Mouse (Mus musculus): ENCODE data around the gene Pcdh9.

The Pcdh9 gene

DNA sequence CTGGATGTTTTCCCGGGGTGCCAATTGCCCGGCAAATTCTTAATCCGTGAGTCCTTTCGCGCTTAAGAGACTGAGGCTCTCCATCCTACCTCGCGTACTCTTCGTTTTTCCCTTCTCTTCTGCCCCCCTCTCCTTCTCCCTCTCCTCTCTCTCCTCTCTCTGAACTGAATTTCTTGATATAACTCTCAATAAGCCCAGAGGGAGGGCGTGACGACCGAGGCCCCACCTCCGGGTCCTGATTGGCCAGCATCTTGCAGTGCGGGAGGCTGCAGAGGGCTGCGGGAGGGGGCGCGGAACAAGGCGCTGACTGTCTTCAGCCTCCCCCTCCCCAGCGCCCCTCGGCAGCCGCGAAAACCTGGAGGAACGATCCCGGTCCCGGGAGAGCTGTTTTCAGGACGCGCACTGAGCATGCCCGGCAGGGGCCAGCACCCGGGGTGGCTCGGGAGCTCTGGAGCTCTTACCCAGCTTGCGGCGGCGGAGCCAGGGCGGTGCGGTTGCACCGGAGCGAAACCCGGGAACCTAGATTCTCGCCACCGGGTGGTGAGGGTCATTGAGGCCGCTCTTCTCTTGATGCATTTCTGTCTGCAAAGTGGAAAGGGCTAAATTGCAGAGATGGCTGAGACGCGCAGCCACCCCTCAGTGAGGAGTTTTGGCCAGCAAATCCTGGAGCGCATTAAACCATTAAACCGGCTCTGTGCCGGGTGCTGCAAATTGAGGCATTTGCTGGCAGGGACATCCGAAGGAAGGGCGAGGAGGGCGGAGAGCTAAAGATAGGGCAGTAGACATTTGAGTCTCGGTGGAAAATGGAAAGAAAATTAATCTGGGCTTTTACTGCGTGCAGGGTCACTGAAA lies at the start of gene Pcdh9:
Pcdh9 (minus strand) TSS at position 161 of the 852 bp plus-strand sequence.
- DNase-seq, result peak; percentile 95

DNA sequence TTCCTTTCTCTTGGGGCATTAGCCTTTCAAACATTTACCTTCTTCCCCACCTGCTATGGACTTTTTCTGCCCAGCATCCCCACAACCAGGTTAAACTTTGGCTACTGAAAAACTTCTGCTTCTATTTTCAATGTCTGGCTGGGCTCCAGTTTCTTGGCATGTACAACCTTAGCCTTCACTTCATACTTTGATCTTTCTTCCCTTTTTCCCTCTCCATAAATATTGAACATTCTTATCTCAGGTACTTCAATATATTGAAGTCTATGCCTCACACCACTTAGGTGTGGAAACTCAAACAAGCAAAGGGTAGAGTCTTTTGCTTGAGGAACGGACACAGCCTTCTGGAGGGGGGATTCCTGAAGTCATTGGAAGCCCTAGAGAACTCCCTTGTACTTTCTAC lies 16.4 kb upstream of the Pcdh9 start:
- no peak for DNase-seq

DNA sequence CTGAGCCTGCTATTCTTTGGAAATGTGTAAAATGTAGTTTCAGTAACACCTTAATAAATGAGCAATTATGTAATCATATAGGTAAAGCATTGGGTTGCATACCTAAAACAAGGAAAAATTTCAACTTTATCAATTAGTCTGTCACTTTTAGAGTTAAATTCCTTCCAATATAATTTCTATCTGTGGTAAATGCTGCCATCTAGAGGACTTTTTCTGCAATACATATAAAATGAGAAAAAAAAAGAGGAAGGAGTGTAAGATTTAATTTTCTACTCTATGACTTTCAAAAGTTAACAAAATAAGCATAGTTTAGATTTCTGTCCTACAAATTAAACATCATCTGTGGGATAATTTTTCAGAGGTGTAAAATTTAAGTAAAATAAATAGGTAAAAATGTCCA lies 8.1 kb upstream of the Pcdh9 start:
- DNase-seq, result no peak

DNA sequence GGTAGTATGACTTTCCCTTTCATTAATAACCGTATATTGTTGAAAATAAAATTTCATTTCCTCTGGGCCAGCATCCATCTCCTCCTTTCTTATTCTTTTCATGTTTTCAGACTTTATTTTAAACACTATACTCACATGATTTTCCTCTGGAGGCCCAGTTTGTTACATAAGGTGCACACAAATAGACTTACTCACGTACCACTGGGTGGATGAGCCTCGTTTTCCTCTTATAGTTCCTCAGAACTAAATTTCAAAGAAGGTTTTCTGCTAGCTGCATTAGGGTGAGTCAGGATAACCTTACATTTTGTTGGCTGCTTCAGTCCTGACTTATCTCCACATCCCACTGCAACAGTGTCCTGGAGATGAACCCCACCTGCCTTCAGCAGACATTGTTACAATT lies 4.7 kb upstream of the Pcdh9 start:
- no peak for DNase-seq

DNA sequence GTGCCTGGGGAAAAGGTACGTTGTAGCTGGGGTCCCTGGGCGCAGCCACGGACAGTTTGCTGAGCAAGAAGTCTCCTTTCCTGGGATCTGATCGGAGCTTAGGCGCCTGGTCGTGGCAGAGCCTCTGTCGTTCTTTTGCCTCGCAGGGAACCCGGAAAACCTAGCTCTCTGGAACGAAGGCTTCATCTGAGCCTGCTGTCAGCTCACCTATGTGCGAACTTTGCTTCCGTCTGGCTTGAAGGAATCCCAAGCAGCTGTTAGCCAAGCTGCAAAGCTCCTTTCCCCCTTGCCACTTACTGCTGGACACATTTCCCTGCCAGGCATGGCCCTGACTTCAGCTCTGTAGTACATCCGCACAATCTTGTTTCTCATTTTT lies 880 bp upstream of the Pcdh9 start:
- no peak for DNase-seq

DNA sequence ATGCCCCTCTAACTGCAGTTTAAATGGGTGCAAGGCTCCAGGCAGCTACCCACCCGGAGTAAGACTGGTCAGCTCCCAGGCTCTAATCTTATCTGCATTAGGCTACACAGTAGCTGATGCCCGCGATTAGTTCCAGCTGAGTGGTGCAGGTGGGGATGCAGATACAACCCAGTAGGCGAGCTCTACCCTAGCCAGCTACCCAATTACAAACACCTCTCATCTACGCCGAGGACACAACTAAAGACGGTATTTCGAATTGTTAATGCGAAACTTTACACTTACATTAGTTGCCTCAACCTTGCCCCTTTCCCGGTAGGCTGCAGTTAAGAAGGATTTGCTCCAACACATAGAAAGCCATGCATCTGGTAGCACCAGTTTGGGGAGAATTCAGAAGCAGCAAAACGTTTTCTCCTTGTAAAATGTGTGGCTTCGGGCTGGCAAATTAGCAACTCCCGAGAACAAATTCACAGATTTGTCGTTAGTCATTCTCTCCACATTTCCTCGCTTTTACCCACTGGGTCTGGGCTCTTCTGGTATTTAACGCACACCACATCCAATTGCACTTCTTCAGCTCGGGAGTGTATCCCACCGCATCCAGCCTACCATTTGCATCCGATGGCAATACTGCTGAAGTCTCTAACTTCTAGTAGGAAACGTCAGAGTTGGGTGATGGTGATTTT lies 500 bp downstream of the Pcdh9 start:
- peak; percentile 63 for DNase-seq

DNA sequence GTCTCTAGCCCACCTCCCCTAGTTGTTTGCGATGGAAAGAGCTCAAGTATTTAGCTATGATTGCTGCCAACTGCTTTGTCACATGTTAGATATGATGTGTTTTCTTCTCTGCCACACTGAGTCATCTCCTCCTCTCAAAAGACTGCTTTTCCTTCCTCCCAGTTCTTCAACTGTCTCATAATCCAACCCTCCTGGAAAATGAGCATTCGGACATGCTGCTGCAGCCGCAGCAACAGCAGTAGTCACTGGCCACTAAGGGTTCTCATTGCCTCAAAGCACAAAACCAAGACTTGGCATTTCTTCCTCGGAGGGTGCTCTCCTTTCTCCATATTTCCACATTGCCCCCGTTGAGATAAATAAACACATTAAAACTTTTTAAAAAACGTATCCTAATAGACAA lies 1.2 kb downstream of the Pcdh9 start:
- no peak for DNase-seq

DNA sequence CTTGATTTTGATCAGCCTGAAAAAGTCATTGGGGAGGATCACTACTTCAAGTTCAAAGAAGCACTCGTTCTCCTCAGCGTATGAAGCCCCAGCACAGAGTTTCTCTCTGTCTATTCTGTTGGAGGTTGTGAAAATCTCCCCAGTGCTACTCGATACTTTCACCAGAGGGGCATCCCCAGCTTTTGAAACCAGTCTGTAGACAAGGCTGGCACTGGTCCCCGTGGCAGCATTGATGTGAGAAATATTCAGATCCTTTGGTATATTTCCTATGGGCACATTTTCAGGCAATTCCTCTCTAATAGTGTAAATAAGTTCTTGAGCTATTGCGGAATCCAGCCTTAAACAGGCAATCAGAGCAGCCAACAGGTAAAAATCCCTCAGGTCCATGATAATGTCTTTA lies 2.1 kb downstream of the Pcdh9 start:
- DNase-seq, result no peak

DNA sequence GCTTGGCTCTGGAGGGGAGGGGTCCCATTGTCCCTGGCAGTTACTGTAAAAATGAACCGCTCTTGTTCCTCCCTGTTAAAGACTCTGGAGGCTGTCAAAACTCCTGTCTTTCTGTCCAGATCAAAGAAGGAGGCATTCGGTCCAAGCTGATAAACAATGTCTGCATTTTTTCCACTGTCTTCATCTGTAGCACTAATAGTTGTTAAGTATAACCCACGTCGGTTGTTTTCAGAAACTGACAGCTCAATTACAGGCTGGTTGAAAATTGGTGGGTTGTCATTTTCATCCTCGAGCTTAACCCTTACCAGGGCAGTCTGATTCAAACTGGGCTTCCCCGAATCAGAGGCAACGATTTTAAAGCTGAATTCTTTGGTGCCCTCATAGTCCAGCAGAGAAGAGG lies 3.4 kb downstream of the Pcdh9 start:
- no peak for DNase-seq

DNA sequence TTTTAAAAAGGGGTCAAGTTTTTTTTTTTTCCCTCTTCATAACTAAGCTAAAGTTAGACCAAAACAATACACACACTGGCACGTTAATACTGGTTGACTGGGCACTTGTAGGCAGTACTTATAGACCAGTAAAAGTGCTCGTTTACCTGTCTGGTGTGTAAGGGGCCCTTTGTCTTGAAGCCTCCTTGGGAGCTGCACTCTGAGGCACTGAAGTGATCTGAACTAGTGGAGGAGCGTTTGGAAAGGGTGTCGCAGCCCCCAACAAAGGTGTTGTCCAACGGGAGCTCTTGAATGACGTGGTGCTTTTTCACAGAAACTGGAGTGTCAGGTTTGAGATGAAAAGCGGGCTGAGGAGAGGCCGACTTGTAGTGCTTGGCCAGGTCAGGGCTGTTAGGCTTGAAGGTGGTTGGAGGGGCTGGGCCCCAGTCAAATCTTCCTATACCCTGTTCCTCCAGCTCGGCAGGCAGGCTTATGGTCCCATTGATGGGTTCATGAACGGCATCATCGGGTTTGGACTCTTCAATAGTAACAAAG lies 4.9 kb downstream of the Pcdh9 start:
- no peak for DNase-seq

DNA sequence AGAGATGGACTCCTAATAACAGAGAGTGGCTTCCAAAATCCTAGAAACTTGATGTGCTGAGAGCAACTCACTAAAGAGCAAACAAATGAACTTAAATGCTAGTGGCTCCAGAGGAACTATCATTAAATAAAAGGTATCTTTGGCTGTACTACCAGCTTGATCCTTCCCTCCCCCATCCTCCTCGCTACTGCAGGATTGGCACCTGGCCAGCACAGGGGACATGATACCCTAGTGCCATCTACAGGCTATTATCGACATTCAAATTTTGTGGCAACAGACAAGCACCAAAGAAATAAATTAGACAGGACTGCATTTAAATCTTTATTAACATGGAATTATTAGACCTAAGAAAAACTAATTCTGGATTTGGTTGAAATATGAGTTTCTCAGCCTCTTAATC lies 6.0 kb downstream of the Pcdh9 start:
- peak; percentile 90 for DNase-seq

DNA sequence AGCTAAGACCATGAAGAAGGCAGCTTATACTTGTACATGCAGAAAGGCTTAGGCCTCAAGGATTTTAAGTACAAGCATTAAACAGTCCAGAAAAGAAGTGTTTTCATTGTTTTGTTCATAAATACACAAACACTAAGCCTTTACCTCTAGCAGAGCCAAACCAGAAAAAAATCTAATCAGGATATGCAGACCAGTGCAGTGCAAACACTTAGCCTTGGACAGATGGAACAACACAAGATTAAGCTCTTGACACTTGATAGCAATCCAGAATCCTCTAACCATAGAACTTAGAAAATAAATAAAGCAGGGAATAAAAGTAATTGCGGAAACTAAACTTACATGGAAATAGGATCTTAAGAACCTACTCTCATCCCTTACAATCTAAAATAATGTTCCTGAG lies 10.4 kb downstream of the Pcdh9 start:
- DNase-seq, result no peak

DNA sequence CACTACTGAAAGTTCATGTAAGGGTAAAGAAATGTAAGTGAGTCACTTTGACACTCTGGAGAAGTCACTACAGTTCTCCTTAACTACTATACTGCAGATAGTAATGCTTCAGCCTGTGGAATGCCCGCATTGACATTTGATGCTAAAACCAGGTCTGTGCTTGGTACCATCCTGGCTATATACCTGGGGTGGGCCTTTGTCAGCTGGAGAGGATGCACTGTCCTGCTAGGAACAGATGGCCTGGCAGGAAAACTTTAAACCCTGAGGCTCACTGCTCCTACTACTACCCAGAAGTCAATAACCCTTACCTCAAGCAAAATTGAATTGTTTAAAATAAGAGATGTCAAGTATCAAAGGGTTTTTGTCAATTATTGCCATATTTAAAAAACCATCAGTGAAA lies 14.5 kb downstream of the Pcdh9 start:
- DNase-seq, result no peak

DNA sequence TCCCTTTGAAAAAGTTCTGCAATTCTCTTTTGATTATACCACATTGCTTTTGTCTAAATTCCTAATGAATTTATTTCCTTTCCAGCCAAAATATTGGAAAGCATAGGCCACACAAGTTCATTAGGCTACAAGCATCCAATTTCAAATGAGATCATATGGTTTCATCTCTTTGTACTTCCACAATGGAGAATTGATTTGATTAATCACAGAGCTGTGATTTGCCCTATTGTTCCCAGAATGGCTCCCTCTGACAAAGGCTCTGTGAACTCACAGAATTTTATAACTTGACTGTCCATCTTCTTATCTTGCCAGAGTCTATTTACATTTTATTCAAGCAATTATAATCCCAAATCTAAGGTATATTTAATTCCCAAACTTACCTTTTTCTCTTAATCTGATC lies 22.3 kb downstream of the Pcdh9 start:
- DNase-seq, result no peak

DNA sequence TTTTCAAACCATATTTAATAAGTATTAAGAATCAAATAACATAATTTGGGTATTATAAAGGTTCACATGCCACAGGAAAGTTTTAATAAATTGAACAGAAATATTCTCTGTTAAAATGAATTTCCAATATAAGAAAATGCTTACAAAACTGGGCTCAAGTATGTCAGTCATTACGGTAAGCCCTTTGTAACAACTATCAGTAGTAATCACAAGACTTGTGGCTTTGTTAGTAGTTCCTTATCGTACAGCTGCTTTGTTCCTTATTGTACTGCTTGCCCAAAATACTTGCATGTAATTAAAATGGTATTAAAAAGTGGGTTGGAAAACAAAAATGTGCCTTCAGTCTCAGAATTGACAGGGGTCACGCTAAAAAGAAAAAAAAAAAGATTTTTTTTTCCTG lies 32.4 kb downstream of the Pcdh9 start:
- no peak for DNase-seq

DNA sequence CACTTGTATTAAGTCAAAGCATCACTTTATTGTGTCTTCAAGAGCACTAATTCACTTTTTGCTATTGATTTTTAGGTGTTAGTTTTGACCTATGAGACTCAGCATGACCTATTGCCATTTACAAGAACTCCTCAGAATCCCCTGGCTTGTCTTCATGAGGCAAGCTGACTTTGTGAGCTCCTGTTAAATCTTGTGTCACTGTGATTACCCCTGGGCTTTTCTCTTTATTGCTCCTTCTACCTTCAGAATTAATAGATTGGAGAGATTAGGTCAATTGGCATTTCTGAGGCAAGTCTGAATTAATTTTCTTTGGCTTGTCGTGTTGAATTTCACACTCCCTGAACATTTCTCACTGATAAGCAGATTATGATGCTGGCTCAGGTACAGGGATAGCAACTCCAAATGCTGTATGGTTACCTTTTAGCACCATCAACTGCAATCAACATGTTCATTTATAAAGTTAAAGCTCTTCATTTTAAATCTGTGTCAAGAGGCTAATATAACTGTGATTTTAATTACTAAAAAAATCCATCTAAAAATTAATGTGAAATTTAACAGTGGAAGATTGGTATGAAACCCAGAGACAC lies 44.3 kb downstream of the Pcdh9 start:
- DNase-seq, result no peak

DNA sequence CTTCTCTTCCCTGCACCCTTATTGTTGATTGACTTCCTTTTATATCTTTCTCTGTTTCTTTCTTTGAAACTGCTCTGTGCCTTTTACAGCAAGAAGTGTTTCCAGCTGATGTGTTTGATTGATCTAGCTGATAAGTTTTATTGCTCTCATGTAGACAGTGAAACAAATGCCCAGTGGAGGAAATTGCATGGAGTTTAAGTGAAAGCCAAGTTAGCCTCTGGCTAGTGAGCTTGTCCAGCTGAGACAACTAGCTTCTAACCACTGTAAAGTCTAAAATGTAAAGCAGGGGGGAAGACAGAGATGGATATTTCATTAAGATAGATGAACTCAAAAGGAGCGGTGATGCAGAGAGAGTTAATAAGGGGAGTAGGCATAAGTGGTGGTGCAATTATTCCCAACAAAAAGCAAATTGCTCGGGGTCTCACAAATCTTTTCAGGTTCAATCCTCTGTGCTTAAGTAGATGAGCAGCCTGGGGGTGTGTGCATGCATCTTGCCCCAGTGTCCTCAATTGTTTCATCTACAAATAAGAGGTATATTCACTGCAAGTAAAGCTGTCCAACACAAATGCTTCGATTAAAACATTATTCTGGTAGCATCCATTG lies 47.7 kb downstream of the Pcdh9 start:
- no peak for DNase-seq

DNA sequence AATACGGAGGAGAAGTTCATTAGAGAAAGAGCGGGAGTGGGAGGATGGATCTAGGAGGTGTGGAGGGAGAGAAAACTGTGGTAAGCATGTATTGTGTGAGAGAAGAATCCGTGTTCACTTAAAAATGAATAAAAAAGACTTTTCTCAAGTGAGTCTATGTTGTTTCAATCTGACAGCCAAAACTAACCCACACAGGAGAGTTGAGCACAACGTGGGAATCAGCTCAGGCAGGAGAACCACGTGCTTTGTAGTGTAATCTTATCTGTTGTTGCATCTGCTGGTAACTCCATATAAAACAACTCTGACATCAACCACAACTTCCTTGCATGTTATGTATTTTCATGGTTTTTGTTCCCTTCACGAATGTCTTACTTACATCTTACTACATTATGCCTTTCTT lies 58.0 kb downstream of the Pcdh9 start:
- DNase-seq, result no peak

DNA sequence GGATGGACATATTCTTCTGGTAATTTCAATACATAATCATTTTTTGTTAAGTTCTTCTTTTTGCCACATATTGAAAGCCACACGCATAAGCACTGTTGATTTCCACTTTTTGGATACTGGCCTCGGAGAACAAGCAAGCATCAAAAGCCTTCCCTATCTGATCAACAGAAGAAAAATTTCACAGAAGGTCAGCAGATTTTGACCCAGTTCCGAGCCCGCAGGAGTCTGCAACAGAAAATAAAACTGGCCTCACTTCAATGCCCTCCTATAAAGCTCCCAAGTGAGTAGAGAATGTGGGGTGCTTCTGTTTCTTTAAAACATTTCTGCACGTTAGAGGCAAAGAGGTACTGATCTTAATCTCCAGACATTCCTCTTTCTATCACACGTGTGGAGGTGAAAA lies 63.3 kb downstream of the Pcdh9 start:
- peak; percentile 66 for DNase-seq

DNA sequence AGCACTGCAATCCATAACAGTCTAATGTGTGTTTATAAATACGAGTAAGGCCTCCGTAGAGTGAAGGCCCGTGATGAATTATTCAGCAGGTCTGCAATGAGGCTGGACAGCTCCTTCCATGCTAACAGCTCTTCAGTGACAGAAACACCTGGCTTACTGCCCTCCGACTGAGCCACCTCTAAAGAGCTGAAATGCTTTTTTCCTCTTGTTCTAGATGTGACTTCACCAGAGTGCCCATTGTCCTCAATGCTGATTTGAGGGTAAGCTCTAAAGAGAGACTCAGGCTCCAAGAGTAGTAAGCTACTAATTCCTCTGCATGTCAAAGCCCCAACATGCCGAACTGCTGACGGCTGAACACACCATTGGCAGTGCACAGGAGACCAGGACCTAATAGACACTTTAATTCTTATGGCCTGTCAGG lies 64.4 kb downstream of the Pcdh9 start:
- DNase-seq, result peak; percentile 54

DNA sequence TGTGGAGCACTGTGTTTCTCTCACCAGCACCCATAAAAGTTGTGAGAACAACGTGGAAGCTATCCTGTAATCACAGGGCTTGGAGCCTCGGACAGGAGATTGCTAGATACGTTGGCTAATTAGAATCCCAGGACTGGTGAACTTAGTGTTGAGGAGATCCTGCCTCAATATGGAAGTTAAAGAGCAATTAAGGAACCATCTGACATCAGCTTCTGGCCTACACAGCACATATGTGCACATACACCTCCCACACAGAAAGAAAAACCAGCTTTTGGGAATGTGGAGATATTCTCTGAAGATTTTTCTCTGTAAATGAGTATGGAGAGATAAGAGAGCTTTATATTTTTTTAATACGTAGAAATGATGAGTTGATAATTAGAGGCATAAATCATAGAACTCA lies 71.6 kb downstream of the Pcdh9 start:
- no peak for DNase-seq

DNA sequence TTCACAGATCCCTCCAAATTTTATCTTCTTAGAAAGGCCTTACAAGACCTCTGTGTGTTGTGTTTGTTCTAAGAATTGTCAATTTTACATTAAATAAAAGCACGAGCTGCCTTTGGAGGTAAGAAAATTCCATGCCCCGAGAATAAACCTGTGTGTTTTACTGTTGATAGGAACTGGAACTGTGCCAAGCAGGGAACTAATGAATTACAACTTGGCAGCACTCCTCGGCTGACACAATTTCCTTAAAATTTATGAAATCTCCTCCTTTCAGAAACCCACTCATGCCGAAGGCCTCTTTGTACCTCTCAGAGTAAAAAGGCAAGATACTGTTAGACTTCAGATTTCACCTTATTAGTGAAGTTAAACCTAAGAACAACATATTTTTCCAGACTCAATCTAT lies 72.9 kb downstream of the Pcdh9 start:
- peak; percentile 30 for DNase-seq

DNA sequence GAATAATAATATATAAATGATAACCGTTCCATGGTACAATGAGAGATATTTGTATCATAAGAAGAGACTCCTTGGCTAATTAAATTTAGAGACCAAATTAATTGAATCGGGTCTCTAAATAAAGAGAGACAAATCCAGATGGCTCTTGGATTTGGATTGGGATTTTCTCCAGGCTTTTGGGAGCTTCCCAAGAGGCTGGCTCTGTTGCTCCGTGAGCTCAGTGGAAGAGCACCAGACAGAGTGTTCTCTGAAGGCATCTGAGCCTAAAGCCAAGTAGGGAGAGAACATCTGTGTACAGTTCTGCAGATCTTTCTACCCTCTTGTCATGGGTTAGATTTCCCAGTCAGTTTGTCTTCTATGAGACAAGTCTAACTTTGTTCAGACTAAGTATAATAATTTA lies 95.9 kb downstream of the Pcdh9 start:
- peak; percentile 52 for DNase-seq

DNA sequence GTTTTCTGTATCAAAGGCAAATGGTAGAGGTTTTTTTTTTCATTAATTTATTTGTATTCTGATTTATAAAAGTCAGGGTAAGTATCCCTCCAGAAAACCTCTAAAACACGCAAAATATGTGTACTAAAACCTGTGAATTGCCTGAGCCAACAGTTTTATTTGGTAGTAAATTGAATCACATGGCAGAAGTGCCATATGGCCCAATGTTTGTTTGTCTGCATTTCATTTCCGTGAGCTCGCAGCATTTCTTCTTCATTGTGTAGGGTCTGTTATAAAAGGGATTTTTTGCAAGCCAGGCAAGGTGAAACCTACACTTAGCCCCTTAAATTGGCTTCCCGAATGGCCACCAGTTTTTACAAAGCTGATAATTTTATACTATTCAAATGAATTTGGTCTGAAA lies 104.2 kb downstream of the Pcdh9 start:
- peak; percentile 21 for DNase-seq

Data from cerebellum, adult 8-10 months (tissue).